Mouse (Mus musculus): Measurements from ENCODE around the gene Fkbp11. TPM values are rescaled to one million over a fixed set of nuclear protein-coding genes. Genes with fewer than 3 reads are reported as not detected.
A peak's percentile ranks its signal among the peaks of the same experiment; 100 is the strongest.

Fkbp11 gene
- total and polyA plus RNA-seq, 3 experiments: 4.8 to 5.8 (median 5.1) TPM

DNA sequence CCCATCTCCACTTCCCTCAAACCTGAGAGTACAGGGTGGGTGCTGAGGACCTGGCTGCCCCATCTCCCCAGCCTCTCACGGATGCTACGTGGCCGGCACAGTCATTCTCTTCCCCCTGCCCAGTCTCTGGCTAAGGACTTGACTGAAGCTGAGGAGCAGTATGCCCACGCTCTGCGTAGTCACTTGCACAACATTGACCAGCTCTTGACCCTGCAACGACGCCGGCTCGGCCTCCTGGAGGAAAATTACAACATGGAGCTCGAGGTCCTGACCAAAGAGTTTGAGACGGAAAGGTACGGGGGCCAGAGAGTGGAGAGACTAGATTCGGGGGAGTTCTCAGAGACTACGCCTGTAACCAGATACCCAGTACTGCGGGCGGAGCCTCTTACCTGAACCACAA is 10.7 kb downstream of the Fkbp11 start:
- Histone ChIP-seq H3K27ac (no peak overlapping the region), H3K4me1 (ENCODE audit: control insufficient read depth, insufficient read depth, low read length) (no peaks in the 10 kb centered on the region), H3K36me3 (ENCODE audit: control insufficient read depth, insufficient read depth, low read length) (no peaks in the 10 kb centered on the region), H3K9ac (ENCODE audit: low read depth, low read length) (no peak overlapping the region), H3K27me3 (ENCODE audit: control insufficient read depth, insufficient read depth, low read length) (no peaks in the 10 kb centered on the region), H3K4me3 (no peak overlapping the region), H3K79me2 (replicated peaks; ENCODE audit: control insufficient read depth, insufficient read depth, low read length) (no peaks in the 10 kb centered on the region)
- DNase-seq: no peak
- TF ChIP-seq CTCF (IDR thresholded peaks at IDR 0.05) (no peak), EP300 (IDR thresholded peaks at IDR 0.05; ENCODE audit: insufficient read depth, low read depth, low read length) (no peak), POLR2A (IDR thresholded peaks at IDR 0.05; ENCODE audit: insufficient read depth, low read depth, low read length) (no peak)
- intact Hi-C loops (cut with DNase I): no loop called here
- 68% methylated on average over 16 of the region's 16 CpGs for WGBS

DNA sequence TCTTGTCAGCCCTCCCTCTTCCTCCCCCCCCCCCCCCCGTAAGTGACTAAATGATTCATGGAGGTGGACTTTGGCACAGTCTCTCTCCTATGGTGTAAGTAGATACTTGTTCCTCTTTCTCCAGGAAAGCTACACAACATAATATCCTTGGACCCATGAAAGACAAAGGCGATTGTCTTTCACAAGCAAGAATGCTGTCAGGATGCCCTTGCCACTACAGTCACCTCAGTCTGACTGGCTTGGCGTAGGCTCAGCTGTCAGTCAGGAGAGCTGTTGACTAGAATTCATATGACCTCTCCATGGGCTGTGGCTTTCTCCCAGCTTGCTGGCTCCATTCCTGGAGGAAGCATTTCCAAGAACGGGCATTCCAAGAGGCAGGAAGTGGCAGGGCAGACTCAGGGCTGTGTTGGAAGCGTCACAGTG is 13.8 kb downstream of the Fkbp11 start:
- TF ChIP-seq EP300 (IDR thresholded peaks at IDR 0.05; ENCODE audit: insufficient read depth, low read depth, low read length): peak; percentile 46; the same call in 1 of the 2 replicates
- TF ChIP-seq CTCF (IDR thresholded peaks at IDR 0.05): no peak
- no peak for TF ChIP-seq POLR2A (IDR thresholded peaks at IDR 0.05; ENCODE audit: insufficient read depth, low read depth, low read length)
- WGBS: 20% methylated on average over 5 of the region's 5 CpGs
- no peaks in the 10 kb centered on the region for H3K79me2 ChIP-seq (replicated peaks; ENCODE audit: control insufficient read depth, insufficient read depth, low read length)
- H3K4me1 ChIP-seq (ENCODE audit: control insufficient read depth, insufficient read depth, low read length): no peaks in the 10 kb centered on the region
- H3K27ac ChIP-seq: no peak overlapping the region
- intact Hi-C loops (cut with DNase I): loop anchor here (5.0 kb wide), 1 partner anchor 83 kb away; no protein-coding TSS in a partner anchor
- H3K9ac ChIP-seq (ENCODE audit: low read depth, low read length): no peak overlapping the region
- no peaks in the 10 kb centered on the region for H3K27me3 ChIP-seq (ENCODE audit: control insufficient read depth, insufficient read depth, low read length)
- DNase-seq: peak; percentile 46 to 68
- no peaks in the 10 kb centered on the region for H3K36me3 ChIP-seq (ENCODE audit: control insufficient read depth, insufficient read depth, low read length)
- H3K4me3 ChIP-seq: no peak overlapping the region

DNA sequence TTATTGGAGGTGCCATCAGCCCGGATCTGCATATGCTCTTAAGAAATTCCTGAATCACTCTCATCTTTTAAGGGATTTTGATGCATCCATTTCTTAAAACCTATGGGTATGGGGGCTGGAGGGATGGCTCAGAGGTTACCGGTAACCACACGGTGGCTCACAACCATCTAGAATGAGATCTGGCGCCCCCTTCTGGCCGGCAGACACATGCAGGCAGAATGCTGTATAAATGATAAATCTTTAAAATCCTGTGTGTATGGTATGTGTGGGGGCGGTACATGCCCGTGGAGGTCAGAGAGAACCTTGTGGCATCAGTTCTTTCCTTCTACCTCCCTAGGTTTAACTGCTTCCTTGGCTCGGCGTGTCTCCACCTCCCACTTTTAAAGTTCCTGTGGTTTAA is 17.6 kb downstream of the Fkbp11 start:
- no peak overlapping the region for H3K9ac ChIP-seq (ENCODE audit: low read depth, low read length)
- peak; percentile 43 to 71 for DNase-seq
- H3K79me2 ChIP-seq (replicated peaks; ENCODE audit: control insufficient read depth, insufficient read depth, low read length): no peaks in the 10 kb centered on the region
- TF ChIP-seq EP300 (IDR thresholded peaks at IDR 0.05; ENCODE audit: insufficient read depth, low read depth, low read length): no peak
- peak; percentile 92 for TF ChIP-seq CTCF (IDR thresholded peaks at IDR 0.05)
- H3K4me1 ChIP-seq (ENCODE audit: control insufficient read depth, insufficient read depth, low read length): no peaks in the 10 kb centered on the region
- H3K27me3 ChIP-seq (ENCODE audit: control insufficient read depth, insufficient read depth, low read length): no peaks in the 10 kb centered on the region
- intact Hi-C loops (cut with DNase I): loop anchor here (5.0 kb wide), 1 partner anchor 87 kb away; no protein-coding TSS in a partner anchor
- H3K4me3 ChIP-seq: no peak overlapping the region
- WGBS: 14% methylated on average over 9 of the region's 9 CpGs
- no peak overlapping the region for H3K27ac ChIP-seq
- no peaks in the 10 kb centered on the region for H3K36me3 ChIP-seq (ENCODE audit: control insufficient read depth, insufficient read depth, low read length)

DNA sequence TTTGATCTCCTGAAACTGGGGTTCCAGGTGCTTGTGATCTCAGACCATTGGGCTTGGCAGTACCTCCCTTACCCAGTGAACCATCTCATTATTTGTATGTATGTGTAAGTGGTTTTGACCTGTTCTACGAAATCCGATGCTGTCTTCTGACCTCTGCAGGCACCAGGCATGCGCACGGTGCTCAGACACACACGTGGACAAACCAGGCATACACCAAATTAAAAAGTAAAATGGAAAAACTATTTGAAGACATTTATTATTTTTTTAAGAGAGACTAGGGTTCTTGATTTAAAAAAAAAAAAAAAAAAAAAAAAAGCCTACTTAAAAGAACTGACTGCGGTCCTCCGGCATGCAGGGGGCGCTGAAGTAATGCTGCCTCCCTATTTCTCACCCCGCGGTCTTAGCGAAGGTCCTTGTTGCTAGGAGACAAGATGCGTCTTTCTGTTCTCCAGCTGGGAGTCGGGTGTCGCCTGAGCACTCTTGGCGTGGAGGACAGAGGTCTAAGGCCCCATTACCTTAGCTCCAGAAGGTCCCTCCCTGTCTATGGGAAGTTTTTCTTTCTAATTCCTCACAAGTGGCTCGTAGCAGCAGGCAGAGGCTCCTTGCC is 20.1 kb downstream of the Fkbp11 start, which contains the start of gene Ccdc65:
TSS of gene Ccdc65 (plus strand) at position 442 of the 607 bp plus-strand sequence.
- WGBS: 20% methylated on average over 16 of the region's 16 CpGs
- intact Hi-C loops (cut with DNase I): no loop called here
- Histone ChIP-seq H3K4me1 (ENCODE audit: control insufficient read depth, insufficient read depth, low read length) (no peaks in the 10 kb centered on the region), H3K27me3 (ENCODE audit: control insufficient read depth, insufficient read depth, low read length) (no peaks in the 10 kb centered on the region), H3K27ac (no peak within 1 kb of the TSS), H3K4me3 (peak within 1 kb of the TSS; percentile 6; the same call in 1 of the 2 replicates), H3K79me2 (replicated peaks; ENCODE audit: control insufficient read depth, insufficient read depth, low read length) (no peaks in the 10 kb centered on the region), H3K9ac (ENCODE audit: low read depth, low read length) (no peak within 1 kb of the TSS), H3K36me3 (ENCODE audit: control insufficient read depth, insufficient read depth, low read length) (no peaks in the 10 kb centered on the region)
- DNase-seq: peak; percentile 80
- TF ChIP-seq CTCF (IDR thresholded peaks at IDR 0.05): peak; percentile 79
- no peak for TF ChIP-seq POLR2A (IDR thresholded peaks at IDR 0.05; ENCODE audit: insufficient read depth, low read depth, low read length)
- TF ChIP-seq EP300 (IDR thresholded peaks at IDR 0.05; ENCODE audit: insufficient read depth, low read depth, low read length): no peak

GRCm38 (mm10) chr15:98704312-98704711 is 23.7 kb downstream of the Fkbp11 start:
- no peak for TF ChIP-seq EP300 (IDR thresholded peaks at IDR 0.05; ENCODE audit: insufficient read depth, low read depth, low read length)
- TF ChIP-seq POLR2A (IDR thresholded peaks at IDR 0.05; ENCODE audit: insufficient read depth, low read depth, low read length): no peak
- TF ChIP-seq CTCF (IDR thresholded peaks at IDR 0.05): no peak
- H3K4me1 ChIP-seq (ENCODE audit: control insufficient read depth, insufficient read depth, low read length): no peaks in the 10 kb centered on the region
- H3K9ac ChIP-seq (ENCODE audit: low read depth, low read length): no peak overlapping the region
- no peaks in the 10 kb centered on the region for H3K79me2 ChIP-seq (replicated peaks; ENCODE audit: control insufficient read depth, insufficient read depth, low read length)
- WGBS: 58% methylated on average over 9 of the region's 9 CpGs
- no peak for DNase-seq
- intact Hi-C loops (cut with DNase I): loop anchor here (5.0 kb wide), 1 partner anchor 98 kb away; no protein-coding TSS in a partner anchor
- H3K4me3 ChIP-seq: no peak overlapping the region
- no peaks in the 10 kb centered on the region for H3K36me3 ChIP-seq (ENCODE audit: control insufficient read depth, insufficient read depth, low read length)
- H3K27me3 ChIP-seq (ENCODE audit: control insufficient read depth, insufficient read depth, low read length): no peaks in the 10 kb centered on the region
- H3K27ac ChIP-seq: no peak overlapping the region

Data from heart, adult 2 months (tissue).